Mouse (Mus musculus): ENCODE measurements at regions not wholly inside any gene's neighbourhood (a gene's known extent, or its start where the extent isn't known, plus 50 kb on each side); places are given as distances from the start of the nearest gene placed in this dataset. TPM values are rescaled to one million over a fixed set of nuclear protein-coding genes. Genes with fewer than 3 reads are reported as not detected.

- Histone ChIP-seq H3K4me3 (replicated peaks; ENCODE audit: low read depth, low read length) (no peak overlapping the region), H3K9me3 (replicated peaks; ENCODE audit: low read length) (no peaks in the 10 kb centered on the region), H3K9ac (ENCODE audit: low read depth, low read length) (no peak overlapping the region), H3K27me3 (ENCODE audit: insufficient read depth, low read length) (no peaks in the 10 kb centered on the region), H3K4me2 (ENCODE audit: low read length) (no peak overlapping the region), H3K36me3 (ENCODE audit: insufficient read depth, low read length) (no peaks in the 10 kb centered on the region), H3K4me1 (replicated peaks; ENCODE audit: insufficient read depth, low read length) (peaks cover 8% of the 10 kb centered on the region; the same call in 1 of the 2 replicates), H3K27ac (no peak overlapping the region)
- WGBS, result 75% methylated on average over 9 of the region's 9 CpGs
- ATAC-seq (replicated peaks; ENCODE audit: low FRiP score, low read depth) (no peak), DNase-seq (ENCODE audit: low spot score) (no peak)
- TF ChIP-seq CTCF (IDR thresholded peaks at IDR 0.05; ENCODE audit: low read depth), result no peak
Measured at GRCm38 (mm10) chr6:73365306-73365705, 104.2 kb downstream of the 4931417E11Rik start.

DNA sequence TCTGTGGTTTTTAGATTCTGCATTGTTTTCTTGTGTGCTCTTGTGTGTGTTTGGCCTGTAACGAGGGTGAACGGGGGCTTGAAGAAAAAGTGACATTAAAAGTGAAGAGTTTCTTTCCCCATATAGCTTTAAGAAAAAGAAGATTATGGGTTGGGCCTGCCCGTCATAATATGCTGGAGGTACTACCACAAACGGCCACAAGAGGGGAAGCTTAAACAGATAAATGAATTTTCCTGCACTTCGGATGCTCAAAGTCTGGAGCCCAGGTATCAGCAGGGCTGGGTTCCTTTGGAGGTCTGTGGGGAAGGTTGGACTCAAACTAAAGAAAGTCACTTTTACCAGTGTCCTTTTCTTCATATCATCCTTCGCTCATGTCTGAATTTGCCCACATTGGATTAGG lies 86.8 kb downstream of the Suclg1 start:
- peak; percentile 50 for DNase-seq (ENCODE audit: low spot score)
- H3K4me2 ChIP-seq (ENCODE audit: low read length), result no peak overlapping the region

DNA sequence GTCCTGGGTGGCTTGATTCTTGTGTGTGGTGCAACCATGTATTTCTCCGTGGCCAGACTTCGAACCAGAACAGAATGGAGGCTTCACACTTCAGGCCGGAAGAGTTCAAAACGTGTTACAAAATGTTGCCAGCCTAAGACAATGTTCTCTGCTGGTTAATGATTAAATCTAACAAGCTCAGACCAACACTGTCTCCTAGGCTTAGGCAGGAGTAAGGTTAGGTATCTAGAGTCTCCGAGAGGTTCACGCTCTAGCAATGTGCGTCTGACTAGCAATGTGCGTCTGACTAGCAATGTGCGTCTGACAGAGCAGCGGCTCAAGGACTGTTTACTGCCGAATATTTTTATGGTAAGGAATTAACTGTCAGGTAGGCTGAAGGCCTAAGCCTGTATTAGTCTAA lies 81.5 kb downstream of the Suclg1 start:
- ATAC-seq (replicated peaks; ENCODE audit: low FRiP score, low read depth) (peak; percentile 57; the same call in 1 of the 2 replicates), DNase-seq (ENCODE audit: low spot score) (no peak)
- Histone ChIP-seq H3K27ac (no peak overlapping the region), H3K4me2 (ENCODE audit: low read length) (no peak overlapping the region), H3K4me1 (replicated peaks; ENCODE audit: insufficient read depth, low read length) (no peaks in the 10 kb centered on the region), H3K27me3 (ENCODE audit: insufficient read depth, low read length) (no peaks in the 10 kb centered on the region), H3K36me3 (ENCODE audit: insufficient read depth, low read length) (no peaks in the 10 kb centered on the region), H3K4me3 (replicated peaks; ENCODE audit: low read depth, low read length) (no peak overlapping the region), H3K9ac (ENCODE audit: low read depth, low read length) (no peak overlapping the region), H3K9me3 (replicated peaks; ENCODE audit: low read length) (no peaks in the 10 kb centered on the region)
- 77% methylated on average over 11 of the region's 11 CpGs for WGBS
- no peak for TF ChIP-seq CTCF (IDR thresholded peaks at IDR 0.05; ENCODE audit: low read depth)

More for the DNA sequence above, 86.8 kb downstream of the Suclg1 start:
- ATAC-seq (replicated peaks; ENCODE audit: low FRiP score, low read depth), result no peak
- Histone ChIP-seq H3K9me3 (replicated peaks; ENCODE audit: low read length) (no peaks in the 10 kb centered on the region), H3K4me1 (replicated peaks; ENCODE audit: insufficient read depth, low read length) (no peaks in the 10 kb centered on the region), H3K36me3 (ENCODE audit: insufficient read depth, low read length) (no peaks in the 10 kb centered on the region), H3K27me3 (ENCODE audit: insufficient read depth, low read length) (no peaks in the 10 kb centered on the region), H3K27ac (no peak overlapping the region), H3K4me3 (replicated peaks; ENCODE audit: low read depth, low read length) (no peak overlapping the region), H3K9ac (ENCODE audit: low read depth, low read length) (no peak overlapping the region)
- 56% methylated on average over 6 of the region's 6 CpGs for WGBS
- peak; percentile 59 for TF ChIP-seq CTCF (IDR thresholded peaks at IDR 0.05; ENCODE audit: low read depth)

Small RNAs in the stretch of these regions (microRNA-seq; reads per million reads assigned to microRNA genes)
- gene Gm24370, result not detected

Measured in kidney, postnatal 0 days (tissue).